Mouse (Mus musculus): Measurements from ENCODE around the gene Ivns1abp.
"Not testable (repeated sequence)": the region's sequence is repeated elsewhere in the genome, so short reads cannot be mapped to it uniquely, and the experiment has no call there.

Gene Ivns1abp

DNA sequence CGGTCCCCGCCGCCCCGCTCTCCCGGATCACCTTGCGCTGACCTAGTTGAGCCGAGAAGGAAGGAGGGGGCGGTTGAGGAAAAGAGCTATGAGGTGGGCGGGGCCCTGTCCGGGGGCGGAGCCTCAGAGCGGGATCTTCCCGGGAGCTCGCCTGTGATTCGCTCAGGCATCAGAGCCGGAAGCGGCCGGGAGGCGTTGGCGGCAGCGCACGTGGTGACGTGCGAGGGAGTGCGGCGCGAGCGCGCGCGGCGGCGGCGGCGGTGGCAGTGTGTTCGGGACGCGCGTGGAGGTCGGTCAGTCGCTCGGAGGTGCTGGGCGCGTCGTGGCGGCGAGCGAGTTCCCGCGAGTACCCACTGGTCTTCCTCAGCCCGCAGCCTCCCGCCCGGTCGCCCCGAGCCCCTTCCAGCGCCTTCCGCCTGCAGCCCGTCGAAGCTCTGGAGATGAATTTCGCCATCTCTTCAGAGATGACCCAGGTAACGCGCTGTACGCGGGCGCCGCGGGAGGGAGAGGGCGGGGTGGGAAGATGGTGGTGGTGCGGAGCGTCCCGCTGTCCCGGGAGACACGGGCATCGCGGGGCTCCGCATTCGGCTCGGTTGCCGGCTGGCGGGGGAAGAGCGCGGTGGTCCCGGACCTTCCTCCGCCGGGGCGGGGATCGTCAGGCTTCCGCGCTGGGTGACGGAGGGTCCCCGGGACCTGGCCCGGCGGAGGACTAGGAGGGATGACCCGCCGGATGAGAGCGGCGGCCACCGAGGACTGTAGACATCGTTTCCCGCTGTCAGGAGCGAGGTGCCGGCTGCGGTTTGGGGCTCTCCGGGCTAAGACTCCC is at the start of gene Ivns1abp:
Gene Ivns1abp (plus strand): TSS at position 195 of the 826 bp plus-strand sequence.
- DNase-seq, result peak; percentile 98 to 99

GRCm38 (mm10) chr1:151295486-151295885 is 48.8 kb upstream of the Ivns1abp start:
- DNase-seq, result no peak

DNA sequence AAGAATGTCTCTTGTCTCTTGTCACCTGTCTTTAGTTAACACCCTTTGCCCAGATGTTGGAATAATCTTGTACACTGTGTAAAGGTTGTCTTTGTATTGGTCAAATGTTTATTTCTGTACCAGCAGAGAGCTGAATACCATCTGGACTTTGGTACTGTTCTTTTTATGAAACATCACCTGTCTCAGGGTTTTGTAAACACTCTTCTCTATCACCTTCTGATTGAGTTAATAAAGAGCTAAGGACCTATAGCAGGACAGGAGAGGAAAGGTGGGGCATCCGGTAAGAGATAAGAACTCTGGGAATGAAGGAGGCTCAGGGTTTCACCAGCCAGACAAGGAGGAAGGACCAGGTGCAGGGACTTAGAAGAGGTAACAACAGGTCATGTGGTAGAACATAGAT is 47.7 kb upstream of the Ivns1abp start:
- no peak for DNase-seq

DNA sequence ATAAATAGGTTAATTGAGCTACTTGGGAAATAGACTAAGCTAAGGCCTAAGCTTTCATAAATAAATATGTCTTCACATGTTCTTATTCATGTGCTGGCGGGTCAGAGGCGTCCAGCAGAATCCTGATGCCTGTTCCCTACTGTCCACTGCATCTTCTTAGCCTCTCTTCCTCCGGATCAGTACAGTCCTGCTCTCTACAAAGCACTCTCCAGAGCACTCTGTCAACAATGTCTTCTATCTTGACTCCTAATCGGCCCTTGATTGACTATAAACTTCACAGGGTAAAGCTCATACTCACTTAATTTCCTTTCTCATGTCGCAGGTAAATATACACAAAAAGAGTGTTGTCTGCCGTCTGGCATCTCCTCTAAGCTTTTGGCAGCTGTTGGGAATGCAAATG is 47.3 kb upstream of the Ivns1abp start:
- no peak for DNase-seq

GRCm38 (mm10) chr1:151297596-151297995 is 46.7 kb upstream of the Ivns1abp start:
- DNase-seq, result no peak

DNA sequence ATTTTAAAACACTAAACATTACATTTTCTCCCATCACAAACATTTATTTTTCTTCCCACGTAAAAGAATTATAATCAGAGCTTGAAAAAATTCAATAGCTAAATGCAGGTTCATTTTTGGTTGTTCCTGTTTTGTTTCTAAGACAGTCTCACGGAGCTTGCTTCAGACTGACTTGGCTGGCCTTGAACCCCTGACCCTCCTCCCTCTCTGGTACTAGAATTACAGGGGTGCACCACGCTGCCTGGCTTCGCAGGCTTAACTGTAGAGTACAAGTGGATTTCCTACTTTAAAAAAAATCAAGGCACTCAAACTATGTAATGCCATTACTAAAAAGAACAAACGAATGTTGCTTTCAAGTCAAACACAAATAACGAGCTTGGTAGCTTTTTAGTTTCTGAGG is 42.8 kb upstream of the Ivns1abp start:
- no peak for DNase-seq

DNA sequence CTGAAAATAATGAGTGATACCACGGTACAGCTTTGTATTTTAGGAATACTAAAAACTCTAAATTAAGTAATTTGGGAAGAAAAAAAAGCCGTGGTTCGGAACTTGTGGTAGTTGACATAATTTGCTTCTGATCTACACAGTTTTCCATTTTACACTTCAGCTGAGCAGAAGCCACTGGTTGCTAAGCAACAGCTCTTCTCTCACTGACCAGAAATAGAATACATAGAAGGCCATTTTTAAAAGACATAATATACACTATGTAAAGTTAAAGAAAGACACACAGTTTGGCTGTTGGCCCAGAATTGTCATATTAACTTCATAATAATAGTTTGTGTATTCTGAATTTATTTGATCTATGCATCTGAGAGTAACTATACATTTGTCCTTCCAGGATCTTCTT is 42.4 kb upstream of the Ivns1abp start:
- no peak for DNase-seq

DNA sequence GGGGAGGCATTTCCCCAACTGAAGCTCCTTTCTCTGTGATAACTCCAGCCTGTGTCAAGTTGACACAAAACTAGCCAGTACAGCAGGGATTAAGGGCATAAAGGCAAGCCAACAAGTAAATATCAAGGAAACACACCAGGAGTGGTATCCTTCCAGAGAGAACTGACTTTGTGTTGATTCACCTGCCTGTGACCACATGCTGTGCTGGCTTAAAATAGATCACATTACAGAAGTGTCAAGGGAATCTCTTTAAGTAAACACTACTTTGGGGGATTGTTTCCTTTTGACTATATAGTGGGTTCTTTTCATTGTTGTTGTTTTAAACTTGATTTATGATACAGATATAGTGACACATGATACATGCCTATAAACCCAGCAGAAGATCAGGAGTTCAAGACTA is 41.0 kb upstream of the Ivns1abp start:
- DNase-seq, result no peak

DNA sequence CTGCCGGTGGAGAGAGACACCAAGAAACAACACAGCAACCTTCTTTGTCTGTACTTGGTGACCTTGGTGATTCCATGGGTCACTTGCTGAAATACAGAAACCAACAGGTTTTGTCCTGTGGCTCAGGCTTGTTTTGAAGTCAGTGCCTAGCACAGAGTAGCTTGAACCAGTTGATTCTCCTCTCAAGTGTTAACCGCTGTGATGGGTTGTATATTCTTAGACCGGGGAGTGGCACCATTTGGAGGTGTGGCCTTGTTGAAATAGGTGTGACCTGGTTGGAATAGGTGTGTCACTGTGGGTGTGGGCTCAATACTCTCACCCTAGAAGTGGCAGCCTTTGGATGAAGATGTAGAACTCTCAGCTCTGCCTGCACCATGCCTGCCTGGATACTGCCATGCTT is 39.3 kb upstream of the Ivns1abp start:
- not testable (repeated sequence) for DNase-seq

- no peak for DNase-seq
Measured at GRCm38 (mm10) chr1:151307059-151307458, 37.2 kb upstream of the Ivns1abp start.

- DNase-seq, result no peak
Measured at GRCm38 (mm10) chr1:151307821-151308220, 36.5 kb upstream of the Ivns1abp start.

DNA sequence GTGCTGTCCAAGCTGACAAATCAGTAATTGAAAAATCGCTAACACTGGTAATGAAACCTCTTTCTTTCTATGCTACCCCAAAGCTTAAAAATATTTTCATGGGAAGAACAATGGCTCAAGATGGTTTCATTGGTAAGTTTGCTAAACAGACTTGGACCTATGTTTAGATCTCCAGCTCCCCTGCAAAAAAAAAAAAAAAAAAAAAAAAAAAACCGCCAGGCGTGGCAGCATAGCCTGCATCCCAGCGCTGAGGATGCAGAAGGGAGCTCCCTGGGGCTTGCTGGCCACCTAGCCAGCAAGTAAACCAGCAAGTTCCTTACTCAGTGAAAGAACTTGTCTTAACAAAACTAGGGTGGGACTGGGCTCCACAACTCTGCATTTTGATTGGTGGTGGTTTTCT is 35.8 kb upstream of the Ivns1abp start:
- DNase-seq, result no peak

GRCm38 (mm10) chr1:151310511-151310910 is 33.8 kb upstream of the Ivns1abp start:
- no peak for DNase-seq

GRCm38 (mm10) chr1:151311379-151311778 is 32.9 kb upstream of the Ivns1abp start:
- DNase-seq, result no peak

- no peak for DNase-seq
Measured at GRCm38 (mm10) chr1:151319267-151319666, 25.0 kb upstream of the Ivns1abp start.

- no peak for DNase-seq
Measured at GRCm38 (mm10) chr1:151320408-151320807, 23.9 kb upstream of the Ivns1abp start.

DNA sequence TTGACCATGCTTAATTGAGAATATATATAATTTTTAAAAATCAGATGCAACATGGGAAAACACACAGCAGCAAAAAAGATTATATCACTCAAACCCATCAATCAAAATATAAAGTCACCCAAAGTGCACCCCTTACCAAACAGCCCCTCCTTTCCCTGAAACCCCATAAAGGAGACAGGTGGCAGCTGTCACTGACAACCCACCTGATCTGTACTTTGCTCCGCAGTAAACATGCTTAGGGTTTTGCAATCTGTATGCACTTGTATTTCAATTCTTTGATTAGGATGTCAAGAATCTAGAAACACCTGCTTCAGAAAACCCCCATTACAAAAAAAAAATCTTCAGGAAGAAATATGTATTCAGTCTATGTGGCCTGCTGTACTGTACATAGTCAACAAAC is 18.9 kb upstream of the Ivns1abp start:
- DNase-seq, result no peak

DNA sequence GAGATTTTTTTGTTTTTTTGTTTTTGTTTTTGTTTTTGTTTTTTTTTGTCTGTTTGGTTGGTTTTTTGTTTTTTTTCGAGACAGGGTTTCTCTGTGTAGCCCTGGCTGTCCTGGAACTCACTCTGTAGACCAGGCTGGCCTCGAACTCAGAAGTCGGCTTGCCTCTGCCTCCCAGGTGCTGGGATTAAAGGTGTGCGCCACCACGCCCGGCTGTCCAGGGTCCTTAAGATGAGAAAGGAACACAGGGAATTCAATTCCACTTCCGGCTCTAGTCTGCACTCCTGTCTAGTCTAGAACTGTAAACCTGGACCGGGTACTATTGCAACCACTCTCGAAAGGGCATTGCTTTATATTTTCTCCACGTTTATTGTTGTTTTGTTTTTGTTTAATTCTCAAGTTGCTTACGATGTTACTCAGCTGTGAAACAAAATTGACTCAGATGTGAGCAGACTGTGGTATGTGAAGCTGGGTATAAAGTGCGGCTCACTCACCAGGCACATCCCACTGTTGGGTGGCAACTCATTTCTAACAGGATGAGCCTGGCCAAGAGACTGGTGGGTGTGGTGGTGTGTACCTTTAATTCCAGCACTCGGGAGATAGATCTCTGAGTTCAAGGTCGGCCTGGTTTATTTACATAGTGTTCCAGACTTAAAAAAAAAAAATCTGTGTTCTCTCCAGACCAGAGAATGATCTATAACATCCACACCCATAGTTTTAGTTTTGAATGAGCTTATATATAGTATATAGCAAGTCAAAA is 15.8 kb upstream of the Ivns1abp start:
- DNase-seq, result no peak

DNA sequence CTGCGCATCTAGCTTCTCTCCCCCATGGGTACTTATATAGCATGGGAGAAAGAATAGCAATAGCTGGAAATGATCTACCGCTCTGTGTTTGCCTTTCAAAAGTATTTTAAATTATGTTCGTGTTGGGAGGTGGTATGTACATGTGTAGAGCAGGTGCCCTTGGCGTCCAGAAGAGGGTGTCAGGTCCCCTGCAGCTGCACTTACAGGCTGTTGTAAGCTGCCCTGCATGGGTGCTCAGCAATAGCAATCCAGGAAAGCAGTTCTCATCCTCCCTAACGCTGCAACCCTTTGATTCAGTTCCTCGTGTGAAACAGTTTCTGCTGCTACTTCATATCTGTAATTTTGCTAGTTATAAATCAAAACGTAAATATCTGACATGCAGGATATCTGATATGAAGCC is 14.7 kb upstream of the Ivns1abp start:
- DNase-seq, result no peak

DNA sequence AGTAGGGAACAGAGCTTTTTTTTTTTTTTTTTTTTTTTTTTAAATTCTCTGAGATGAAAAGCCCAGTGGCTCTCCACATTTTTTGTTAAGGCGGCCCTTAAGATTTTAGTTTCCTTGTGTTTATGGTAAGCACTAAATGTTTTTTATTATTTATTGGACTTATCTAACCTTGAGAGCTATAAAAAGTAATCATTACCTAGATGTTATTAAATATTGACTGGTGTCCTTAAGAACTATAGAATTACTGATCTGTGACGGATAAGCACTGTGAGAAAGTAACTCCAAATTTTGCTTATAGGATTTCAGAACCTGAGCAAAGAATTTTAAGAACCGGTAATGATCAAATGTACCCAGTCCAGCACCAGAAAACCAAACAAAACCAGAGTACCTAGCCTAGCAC is 11.5 kb upstream of the Ivns1abp start:
- no peak for DNase-seq

DNA sequence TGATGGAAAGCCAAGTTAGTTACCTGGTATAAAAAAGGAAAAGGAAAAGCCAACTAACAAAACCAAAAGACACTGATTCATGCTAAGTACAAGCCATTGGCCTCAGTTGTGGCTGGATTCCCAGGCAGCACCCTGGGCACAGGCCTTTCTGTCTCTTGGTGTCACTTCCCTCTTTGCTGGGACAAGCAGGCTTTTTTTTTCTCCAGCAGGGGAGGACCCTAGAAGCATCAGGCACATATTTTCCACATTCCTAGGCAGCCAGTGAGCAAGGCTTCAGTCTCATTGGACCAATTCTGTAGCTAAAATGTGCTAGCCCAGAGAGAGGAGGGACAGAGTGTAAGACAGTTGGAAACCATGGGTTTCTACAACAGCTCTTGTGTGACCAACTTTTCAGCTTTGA is 6.0 kb upstream of the Ivns1abp start:
- DNase-seq, result no peak

- no peak for DNase-seq
Measured at GRCm38 (mm10) chr1:151338941-151339340, 5.3 kb upstream of the Ivns1abp start.

GRCm38 (mm10) chr1:151341321-151342044 is 2.8 kb upstream of the Ivns1abp start:
- DNase-seq, result no peak

GRCm38 (mm10) chr1:151342311-151342710 is 2.0 kb upstream of the Ivns1abp start:
- DNase-seq, result no peak

Data from cerebellum, postnatal 25 days (tissue).